Mouse (Mus musculus) gastrocnemius, postnatal 14 days (tissue): ENCODE data around the gene Sap18. TPM values are rescaled to one million over a fixed set of nuclear protein-coding genes. Genes with fewer than 3 reads are reported as not detected.
"Not testable (repeated sequence)": the region's sequence is repeated elsewhere in the genome, so short reads cannot be mapped to it uniquely, and the experiment has no call there.

ENCODE experiments used
- DNase-seq: peaks from one replicate; pipeline ENCODE4 v3.0.0; 2021; ENCODE audit warnings: mixed read lengths
- intact Hi-C: fragments of 180-260 bp; cut with DNase I; formaldehyde crosslinking; loops from one replicate; pipeline ENCODE4 v1.15.1; 2025; ENCODE audit warnings: low total_unique reads
- microRNA-seq, 2 experiments: library from miRNA; unstranded; fragments of <30 nt; microRNA quantifications; one replicate each; pipeline ENCODE4 v1.2.0; 2021
- total RNA-seq, 2 experiments: library from RNA; stranded (reverse); gene quantifications; 2 replicates each; pipeline ENCODE4 v1.2.3; 2021

The Sap18 gene
- total RNA-seq, 2 experiments from 2014 or later, result 42.1 to 52.3 TPM

GRCm38 (mm10) chr14:57811844-57812243, 13.9 kb downstream of the Sap18 start:
- intact Hi-C loops, result no loop called here

GRCm38 (mm10) chr14:57820839-57821238, 22.9 kb downstream of the Sap18 start:
- DNase-seq, result no peak
- intact Hi-C loops, result loop anchor here (10.0 kb wide), 1 partner anchor 94 kb away; no protein-coding TSS in a partner anchor

More at GRCm38 (mm10) chr14:57811844-57812243, 13.9 kb downstream of the Sap18 start:
- DNase-seq, result no peak

- intact Hi-C loops, result loop anchor here (10.0 kb wide), 1 partner anchor 89 kb away; no protein-coding TSS in a partner anchor
Observed at GRCm38 (mm10) chr14:57825788-57826751, 28.1 kb downstream of the Sap18 start, which contains the start of the genes Ska3 and Mrpl57. Gene Ska3 (minus strand): TSS chr14:57826185. Gene Mrpl57 (plus strand): TSS chr14:57826234.

DNA sequence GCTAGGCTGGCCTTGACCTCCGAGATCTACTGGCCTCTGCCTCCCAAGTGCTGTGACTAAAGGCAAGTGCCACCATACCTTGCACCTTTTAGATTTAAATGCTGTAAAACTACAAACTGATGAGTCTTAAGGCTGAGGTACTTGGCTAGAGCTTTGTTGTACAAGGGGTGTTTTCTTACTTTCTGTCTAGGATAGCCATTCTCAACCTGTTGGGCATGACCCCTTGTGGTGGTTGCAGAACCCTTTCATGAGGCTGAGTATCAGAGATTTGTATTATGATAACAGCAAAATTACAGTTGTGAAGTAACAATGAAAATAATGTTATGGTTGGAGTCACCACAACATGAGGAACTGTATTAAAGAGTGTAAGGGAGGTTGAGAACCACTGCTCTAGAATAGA, 29.3 kb downstream of the Sap18 start:
- intact Hi-C loops, result loop anchor here (10.0 kb wide), 1 partner anchor 88 kb away; no protein-coding TSS in a partner anchor

More at GRCm38 (mm10) chr14:57825788-57826751, 28.1 kb downstream of the Sap18 start, which contains the start of the genes Ska3 and Mrpl57:
- DNase-seq, result peak; percentile 92

DNA sequence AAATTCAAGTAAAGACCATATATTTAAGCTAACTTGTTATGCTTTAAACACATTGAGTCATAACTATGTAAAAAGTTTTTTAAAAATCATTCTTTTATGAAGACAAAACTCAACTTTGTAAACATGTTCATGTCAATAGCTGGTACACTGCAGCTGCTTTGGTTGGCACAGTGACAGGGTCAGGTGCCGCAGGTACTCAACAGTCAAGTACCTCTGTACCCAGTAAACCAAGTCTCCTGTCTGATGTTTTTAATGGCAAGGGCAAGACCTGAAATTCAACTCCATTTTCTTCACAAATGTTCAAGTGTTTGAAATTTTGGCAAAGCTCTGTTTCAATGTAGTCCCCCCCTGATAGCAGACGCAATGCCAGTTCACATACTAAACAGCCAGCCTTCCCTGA, 35.5 kb downstream of the Sap18 start:
- no peak for DNase-seq
- intact Hi-C loops, result no loop called here

More for the DNA sequence above, 29.3 kb downstream of the Sap18 start:
- no peak for DNase-seq

GRCm38 (mm10) chr14:57835157-57835556, 37.2 kb downstream of the Sap18 start:
- no peak for DNase-seq
- intact Hi-C loops, result no loop called here

DNA sequence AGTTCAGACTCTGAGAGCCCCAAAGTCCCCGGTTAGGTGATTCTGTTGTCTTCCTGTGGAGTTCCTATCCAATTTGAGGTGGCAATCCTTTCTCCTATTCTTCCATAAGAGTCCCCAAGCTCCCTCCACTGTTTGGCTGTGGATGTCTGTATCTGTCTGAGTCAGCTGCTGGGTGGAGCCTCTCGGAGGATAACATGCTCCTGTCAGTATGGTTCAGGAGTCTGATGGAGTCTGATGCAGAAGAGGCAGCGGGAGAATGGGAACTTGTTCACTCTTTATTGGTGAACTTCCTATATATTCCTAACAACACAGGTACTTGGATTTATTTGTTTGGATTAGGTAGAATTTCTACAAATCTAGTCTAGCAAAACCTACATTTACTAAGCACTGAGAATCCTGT, 46.6 kb downstream of the Sap18 start:
- no peak for DNase-seq
- intact Hi-C loops, result no loop called here

DNA sequence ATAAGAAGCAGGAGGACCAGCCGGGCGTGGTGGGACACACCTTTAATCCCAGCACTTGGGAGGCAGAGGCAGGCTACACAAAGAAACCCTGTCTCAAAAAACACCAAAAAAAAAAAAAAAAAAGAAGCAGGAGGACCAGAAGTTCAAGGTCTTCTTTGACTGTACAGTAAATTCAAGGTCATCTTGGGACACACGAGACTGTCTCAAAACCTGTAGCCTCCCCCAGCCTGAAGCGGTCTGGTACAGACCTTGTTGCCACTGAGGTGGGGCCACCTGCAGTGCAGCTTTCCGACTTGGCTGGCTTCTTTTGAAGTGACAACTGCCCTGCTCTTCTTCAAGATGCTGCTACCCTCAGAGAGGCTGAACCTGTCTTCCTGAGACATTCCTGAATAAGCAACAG, 50.1 kb downstream of the Sap18 start:
- DNase-seq, intact Hi-C loops: not testable (repeated sequence)

GRCm38 (mm10) chr14:57848646-57849045, 50.7 kb downstream of the Sap18 start:
- intact Hi-C loops, result no loop called here
- DNase-seq, result no peak

DNA sequence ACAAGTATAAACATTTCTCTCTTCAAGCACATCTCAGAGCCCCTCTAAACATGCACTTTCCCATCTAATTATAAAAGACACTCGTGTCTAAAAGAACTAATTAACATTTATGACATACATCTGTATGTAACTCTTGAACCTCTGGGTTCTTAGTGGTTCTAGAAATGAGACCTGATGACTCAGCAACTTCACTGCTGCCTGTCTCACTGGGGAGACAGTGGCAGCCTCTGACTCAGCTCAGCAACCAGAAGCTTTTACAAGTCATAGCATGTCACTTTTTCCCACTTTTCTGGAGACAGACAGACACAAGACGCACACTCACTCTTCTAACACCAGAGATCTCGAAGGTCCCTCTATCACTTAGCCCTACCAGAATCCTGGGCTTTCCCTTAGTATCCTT, 52.4 kb downstream of the Sap18 start:
- DNase-seq, result no peak
- intact Hi-C loops, result no loop called here

DNA sequence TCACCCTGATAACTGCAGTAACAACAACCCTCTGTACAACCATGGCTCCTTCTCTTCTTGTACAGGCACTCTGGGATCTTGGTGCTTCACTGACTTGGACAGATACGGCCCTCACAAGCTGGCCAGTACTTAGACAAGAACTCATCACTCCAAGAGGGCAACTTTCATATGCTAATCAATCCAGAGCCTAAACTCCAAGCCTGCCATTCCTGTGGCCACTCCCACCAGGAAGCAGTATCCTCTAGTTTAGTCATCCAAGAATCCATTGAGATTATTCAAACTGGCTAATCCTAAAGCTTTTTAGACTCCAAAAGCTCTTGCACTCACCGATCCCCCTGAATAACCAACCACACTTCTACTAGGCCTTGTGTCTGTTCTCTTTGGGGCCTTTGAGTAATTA, 55.0 kb downstream of the Sap18 start:
- DNase-seq, result no peak
- intact Hi-C loops, result no loop called here

DNA sequence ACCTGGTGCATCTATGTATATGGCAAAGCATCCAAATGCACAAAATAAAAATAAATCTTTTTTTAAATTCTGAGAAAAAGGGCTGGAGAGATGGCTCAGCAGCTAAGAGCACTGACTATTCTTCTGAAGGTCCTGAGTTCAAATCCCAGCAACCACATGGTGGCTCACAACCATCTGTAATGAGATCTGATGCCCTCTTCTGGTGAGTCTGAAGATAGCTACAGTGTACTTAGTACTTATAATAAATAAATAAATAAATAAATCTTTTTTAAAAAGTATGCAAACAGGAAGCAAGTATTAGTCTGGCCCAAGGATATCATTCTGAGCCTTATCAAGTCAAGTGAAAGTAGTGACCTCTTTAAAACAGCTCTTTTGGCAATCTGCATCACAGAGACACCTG, 58.1 kb downstream of the Sap18 start:
- DNase-seq, result not testable (repeated sequence)

More for the DNA sequence above, 58.1 kb downstream of the Sap18 start:
- intact Hi-C loops, result not testable (repeated sequence)

Small RNAs within 50 kb of the gene (microRNA-seq; reads per million reads assigned to microRNA genes)
- gene Mir3077, result 0 to 0.50 reads per million in 2 experiments

Other genes starting within 250 kb of the Sap18 start
- 10 to 100 TPM; 21.9 to 31.0 TPM for gene Eef1akmt1, start 226.6 kb upstream of the Sap18 start, total RNA-seq
- gene Xpo4, start 132.8 kb upstream of the Sap18 start, total RNA-seq, result 10 to 100 TPM in 1 of 2 experiments, 1 to 10 TPM in 1; 8.6 to 12.1 TPM
- under 1 TPM in 1 of 2 experiments, not detected in 1; 0.68 TPM for gene Gm49361, start 52.1 kb upstream of the Sap18 start, total RNA-seq
- 10 to 100 TPM; 16.9 to 18.4 TPM for gene Lats2, start 39.8 kb upstream of the Sap18 start, total RNA-seq
- 1 to 10 TPM in 1 of 2 experiments, under 1 TPM in 1; 0.78 to 1.2 TPM for gene Ska3, start 28.0 kb downstream of the Sap18 start, total RNA-seq
- 10 to 100 TPM; 63.7 to 64.3 TPM for gene Mrpl57, start 28.1 kb downstream of the Sap18 start, total RNA-seq
- 10 to 100 TPM in 1 of 2 experiments, 1 to 10 TPM in 1; 9.0 to 13.6 TPM for gene Zdhhc20, start 92.1 kb downstream of the Sap18 start, total RNA-seq
- 10 to 100 TPM; 40.7 to 42.1 TPM for gene Micu2, start 201.1 kb downstream of the Sap18 start, total RNA-seq